Mouse (Mus musculus) telencephalon, adult 2 months (tissue): Measurements from ENCODE around the gene Glud1.
"Not testable (repeated sequence)": the region's sequence is repeated elsewhere in the genome, so short reads cannot be mapped to it uniquely, and the experiment has no call there.

Experiments used
- DNase-seq: peaks from one replicate; pipeline ENCODE4 v3.0.0-alpha.2; 2011; ENCODE audit warnings: low read depth, low spot score

Glud1 gene

DNA sequence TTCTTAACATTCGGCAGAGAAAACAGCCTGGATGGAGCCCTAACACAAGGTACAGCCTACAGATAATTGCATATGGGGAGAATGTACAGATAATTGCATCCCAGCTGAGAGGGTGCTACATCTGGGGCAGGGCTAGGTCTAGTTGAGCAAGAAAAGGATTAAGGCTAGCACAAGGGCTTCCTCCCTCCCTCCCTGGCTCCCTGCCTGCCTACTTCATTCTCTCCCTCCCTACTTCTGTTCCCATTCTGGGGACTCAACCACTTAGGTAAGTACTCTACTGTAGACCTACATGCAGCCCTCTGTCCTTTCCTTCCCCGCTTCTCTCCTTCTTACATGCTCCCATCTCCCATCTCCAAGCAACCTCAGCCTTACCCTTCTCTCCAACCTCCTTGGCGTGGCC lies 42.8 kb downstream of the Glud1 start:
- DNase-seq = no peak

GRCm38 (mm10) chr14:34354456-34354855 lies 43.9 kb downstream of the Glud1 start:
- no peak for DNase-seq

- DNase-seq = no peak
Observed at GRCm38 (mm10) chr14:34355301-34355700, 44.8 kb downstream of the Glud1 start, which contains the start of gene Fam25c. Gene Fam25c (minus strand): TSS chr14:34355433.

DNA sequence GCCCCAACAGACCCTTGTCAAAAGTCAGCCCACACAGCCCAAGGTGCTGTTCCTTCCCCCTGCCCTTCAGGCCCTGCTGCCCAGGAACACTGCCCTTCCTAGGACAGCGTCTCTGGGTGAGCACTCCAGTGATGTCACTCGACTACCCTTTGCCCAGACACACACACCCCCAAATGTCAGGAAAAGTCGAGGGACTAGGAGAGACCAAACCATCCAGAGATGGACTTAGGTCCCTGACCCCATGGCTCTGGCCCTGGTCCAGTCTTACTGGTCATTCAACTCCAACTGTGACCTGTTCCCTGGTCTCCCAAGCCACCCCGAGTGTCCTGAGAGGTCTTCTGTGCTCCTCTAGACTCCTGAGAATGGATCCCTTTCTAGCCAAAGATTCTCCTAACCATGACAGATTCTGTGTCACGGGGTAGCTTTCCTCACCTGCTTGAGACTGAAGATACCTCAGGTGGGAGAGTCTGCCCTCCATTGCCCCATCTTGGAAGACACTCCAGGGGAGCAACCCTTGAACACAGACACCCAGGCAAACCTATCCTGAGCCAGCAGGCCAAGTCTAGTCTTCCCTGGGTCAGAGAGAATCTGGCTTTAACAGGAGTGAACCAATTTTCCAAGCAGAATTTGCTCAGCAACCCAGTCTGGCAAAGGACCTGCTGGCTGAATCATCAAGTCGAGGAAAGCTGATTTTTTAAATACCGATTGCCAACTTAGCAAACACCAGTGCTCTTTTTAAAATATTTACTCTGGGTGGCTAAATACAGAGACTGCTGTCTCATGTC lies 47.3 kb downstream of the Glud1 start:
- peak; percentile 16 for DNase-seq

GRCm38 (mm10) chr14:34359676-34360244 lies 49.2 kb downstream of the Glud1 start:
- DNase-seq = no peak

DNA sequence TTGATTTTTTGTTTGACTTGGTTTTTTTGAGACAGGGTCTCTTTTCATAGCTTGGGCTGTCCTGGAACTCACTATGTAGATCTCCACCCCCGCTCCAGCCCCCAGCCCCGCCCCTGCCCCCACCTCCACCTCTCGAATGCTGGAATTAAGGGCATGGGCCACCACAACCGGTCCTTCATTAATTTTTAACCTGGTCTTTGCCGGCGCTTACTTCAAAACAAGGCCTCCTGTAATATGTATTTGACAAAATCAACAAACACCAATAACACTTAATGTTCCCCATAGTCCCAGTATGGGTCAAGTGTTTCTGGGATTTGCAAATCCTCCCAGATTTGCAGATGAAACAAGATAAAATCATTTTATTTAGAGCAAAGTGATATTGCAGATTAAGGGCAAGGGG lies 49.7 kb downstream of the Glud1 start:
- no peak for DNase-seq

- DNase-seq = no peak
Observed at GRCm38 (mm10) chr14:34362135-34362534, 51.6 kb downstream of the Glud1 start.

DNA sequence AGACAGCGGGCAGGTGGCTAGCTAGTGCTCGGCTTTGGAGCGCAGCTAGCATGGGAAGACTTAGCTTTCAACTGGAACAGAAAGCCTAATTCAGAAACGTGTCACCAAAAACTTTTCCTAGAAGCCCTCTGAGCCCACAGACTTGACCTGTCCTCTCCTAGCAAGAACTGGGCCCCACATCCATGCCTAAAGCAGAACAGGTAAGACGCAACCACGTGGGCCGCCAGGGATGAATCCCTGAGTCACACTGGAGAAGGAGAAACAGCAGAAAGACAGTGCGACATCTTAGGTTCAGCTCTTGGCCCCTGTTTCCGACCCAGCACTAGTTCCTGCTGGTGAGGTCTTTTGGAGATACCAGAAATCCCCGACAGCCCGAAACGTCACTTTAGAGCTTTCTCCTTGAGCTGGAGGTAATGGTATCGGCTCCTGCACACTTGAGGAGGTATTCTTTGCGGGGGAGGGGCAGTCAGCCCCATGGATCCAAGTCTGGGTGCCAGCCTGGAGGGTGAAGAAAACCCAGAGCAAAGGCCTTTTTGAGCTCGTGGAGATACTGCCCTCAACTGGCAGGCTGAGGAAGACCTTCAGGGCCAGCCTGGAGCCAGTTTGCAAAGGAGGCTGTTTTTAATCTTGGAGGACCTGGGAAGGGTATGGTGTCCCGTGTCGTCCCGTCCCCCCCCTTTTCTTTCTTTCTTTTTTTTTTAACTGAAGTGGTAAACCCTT lies 52.4 kb downstream of the Glud1 start:
- DNase-seq = peak; percentile 38

DNA sequence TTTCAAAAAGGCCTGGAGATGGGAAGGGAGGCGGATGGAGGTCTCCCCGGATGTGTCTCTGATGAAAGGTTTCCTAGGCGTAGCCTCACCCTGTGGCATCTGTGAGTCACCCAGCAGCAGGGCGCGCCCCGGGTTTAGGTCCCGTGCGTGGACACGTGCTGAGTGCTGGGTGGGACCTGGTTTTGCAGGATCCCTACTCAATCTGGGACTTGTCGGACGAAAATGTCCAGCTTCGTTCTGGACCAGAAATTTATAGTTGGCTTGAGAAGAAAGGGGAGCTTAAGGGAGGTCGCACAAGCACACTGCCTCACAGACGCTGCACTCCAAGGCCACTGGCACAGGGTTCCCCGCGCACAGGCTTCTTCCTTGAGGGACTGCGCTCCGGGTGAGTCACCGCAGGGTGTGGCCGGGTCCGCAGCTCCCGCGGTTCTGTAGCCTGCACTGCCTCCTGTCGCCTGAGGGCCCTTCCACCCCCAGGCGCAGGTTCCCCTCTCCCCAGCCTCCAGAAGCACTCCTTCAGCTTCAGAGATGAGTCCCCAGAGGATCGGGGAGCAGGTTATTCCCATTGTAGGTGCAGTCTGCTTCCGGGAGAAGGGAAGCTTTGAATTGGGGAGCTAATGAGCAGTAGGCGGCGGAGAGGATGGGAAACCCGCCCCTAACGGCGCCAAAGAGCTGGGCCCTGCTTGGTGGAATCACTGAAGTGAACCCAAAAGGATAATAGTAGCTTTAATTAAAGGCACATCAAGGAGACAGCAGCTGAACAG lies 53.1 kb downstream of the Glud1 start:
- peak; percentile 34 for DNase-seq

DNA sequence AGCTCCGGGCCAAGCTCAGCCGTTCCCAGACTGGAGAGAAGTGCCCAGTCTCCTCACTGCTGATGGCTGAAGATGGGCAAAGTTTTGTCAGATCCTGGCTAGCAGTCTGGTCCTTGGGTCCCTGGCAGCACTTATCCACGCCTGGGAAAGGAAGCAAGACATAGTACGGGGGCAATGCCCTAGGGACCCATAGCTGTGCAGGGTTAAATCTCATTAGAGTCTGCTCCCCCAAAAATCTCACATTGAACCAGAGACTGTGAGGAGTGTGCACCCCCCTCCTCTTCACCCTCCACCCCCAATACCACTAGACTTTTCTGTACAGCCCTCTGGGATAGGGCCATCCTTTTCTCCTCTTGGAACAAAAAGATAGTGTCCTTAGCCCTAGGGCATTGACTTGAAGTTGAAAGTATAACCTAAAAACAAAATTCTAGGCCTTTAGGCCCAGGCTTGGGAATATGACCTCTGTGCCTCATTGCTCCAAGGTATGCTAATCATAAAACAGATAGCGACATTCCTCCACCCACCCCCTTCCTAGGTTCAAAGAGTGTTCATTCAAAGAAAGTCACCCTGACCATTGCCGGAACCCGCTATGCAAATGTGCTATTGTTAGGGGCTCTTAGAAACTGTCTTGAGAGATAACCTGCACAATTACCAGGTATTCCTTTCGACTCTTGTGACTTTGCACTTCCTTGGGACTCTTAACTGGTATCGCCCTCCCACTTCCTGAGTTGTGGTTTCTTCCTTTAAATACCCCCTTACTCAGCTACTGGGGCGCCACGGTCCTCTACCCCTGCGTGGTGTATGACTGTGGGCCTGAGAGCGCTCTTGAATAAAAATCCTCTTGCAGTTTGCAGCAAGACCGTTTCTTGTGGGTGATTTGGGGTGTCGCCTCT lies 54.0 kb downstream of the Glud1 start:
- DNase-seq = not testable (repeated sequence)

DNA sequence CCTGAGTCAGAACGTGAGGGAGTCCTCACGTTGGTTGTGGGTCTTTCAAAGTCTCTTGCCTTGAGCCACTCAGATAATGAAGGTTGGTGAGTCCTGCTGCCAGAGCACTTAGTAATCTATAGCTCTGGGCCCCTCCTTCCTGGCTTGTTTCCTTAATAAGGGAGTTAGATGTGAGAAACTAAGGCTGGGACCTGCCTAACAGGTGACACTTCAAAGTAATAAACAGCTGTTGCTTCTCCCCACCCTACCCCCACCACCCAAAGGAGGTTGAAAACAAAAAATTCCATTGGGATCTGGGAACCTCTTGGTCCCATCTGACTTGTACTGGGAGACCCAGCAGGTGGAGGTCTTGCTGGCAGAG lies 54.6 kb downstream of the Glud1 start:
- no peak for DNase-seq

DNA sequence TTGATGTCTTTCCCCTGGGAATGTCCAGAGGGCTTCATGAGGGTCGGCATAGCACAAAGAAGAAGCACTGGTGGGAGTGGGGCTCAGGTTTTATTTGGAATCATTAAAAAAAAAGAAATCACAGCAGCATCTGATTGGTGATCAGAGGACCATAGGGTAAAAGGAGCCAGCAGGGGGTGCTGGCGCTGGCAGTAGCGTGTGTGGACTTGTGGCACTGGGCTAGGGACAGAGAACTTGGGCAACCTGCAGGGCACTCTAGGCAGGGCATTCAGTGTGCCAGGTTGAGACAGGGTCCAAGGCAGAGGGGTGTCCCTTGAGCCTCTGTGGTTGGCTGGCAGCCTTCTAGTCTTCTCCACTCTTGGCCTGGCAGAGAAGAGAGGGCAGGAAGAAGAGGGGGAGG lies 59.7 kb downstream of the Glud1 start:
- DNase-seq = no peak

DNA sequence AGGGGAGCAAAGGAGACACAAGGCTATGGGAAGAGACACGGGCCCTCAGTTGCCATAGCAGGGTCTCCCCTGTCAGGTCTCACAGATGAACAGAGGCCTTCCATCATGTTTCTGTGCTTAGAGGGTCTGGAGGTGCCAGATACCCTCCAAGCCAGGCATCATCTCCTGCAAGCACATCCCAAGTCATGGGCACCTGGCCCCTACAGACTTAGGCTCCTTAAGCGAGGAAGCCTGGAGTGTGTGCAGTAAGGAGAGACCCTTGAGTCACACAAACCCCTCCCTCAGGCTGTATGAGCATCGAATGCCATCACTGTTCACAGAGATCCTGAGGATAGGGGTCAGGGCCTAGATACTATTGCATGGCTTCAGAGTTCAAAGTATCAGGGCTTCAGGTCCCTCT lies 60.4 kb downstream of the Glud1 start:
- DNase-seq = no peak

DNA sequence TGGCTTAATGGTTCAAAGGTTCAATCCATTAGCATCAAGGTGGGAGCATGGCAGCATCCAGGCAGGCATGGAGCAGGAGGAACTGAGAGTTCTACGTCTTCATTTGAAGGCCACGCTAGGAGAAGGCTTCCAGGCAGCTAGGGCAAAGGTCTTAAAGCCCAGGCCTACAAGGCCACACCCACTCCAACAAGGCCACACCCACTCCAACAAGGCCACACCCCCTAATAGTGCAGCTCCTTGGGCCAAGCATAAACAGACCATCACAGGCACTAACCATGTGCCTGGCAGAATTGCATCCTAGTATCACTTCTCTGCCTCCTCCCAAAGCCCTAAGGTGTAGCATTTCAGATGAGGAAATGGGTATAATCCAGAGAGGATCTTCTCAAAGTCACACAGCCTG lies 61.2 kb downstream of the Glud1 start:
- DNase-seq = no peak

DNA sequence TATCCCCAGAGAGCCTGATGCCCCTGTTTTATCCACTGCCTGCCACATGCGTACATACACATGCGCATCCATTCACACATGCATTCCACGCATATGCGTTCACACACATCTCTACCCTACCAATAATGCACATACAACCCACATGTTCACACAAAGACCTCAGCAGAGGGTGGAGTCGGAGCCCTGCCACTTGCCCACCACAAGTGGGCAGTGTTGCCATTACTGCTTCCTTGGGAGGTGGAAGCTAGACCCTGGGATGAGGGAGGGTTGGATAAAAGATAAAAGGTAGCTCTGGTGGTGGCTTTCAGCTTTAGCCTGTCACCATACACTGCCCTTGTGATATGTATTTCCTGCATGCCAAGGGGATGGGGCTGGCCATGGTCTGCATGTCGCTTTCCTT lies 62.1 kb downstream of the Glud1 start:
- DNase-seq = no peak

DNA sequence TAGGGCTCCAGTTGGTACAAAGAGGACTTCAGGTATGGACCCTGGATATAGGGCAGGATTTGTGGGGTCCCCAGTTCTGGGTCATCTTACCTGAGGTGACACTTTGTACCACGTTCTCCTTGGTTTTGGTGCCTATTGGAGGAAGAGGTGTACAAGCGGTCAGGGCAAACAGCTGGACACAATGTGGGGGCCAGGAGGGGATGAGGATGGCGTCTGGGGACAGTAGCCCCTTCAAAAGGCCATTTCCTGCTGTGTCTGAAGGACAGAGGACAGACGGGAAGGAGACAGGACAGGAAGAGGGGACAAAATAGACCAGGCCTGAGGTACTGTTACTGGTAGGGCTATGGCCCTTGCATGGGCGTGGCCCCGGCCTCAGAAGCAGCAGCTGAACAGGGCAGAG lies 63.1 kb downstream of the Glud1 start:
- DNase-seq = no peak

DNA sequence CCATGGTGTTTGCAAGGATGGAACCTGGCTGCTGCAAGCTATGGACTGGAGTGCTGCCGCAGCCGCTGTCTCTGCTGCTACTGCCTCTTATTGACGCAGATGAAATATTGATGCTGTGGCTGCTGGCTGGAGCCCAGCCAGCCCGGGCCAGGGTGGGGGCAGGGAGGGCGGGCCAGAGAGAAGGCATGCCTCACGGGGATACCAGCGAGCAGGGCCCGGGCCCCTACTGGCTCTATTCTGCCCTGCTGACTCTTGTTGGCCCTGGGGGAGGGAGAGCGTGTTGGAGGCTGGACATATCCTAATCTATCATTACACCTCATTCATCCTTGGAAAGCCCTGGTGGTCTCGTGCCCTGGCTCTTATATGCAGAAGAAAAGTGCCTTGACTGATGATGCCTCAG lies 64.0 kb downstream of the Glud1 start, which contains the start of gene Sncg:
TSS of gene Sncg (minus strand) at position 213 of the 400 bp plus-strand sequence.
- DNase-seq = no peak

DNA sequence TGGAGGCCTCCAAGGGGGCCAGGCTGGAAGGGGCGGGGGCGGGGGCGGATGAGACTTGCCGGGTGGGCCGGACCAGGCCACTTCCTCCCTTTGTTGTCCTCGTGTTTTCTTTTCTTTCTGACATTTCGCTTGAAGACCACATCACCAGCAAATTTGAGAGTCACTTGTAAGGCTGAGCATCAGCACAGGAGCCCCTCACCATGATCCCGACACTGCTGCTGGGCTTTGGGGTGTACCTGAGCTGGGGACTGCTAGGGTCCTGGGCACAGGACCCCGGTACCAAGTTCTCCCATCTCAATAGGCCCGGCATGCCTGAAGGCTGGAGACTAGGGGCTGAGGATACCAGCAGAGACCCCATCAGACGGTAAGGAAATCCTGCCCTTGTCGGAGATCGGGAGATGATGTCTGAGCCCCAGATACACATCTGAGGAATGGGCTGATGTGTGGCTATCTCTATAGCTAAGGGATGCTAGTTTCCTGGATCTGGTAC lies 64.9 kb downstream of the Glud1 start, which contains the start of gene Mmrn2:
TSS of gene Mmrn2 (plus strand) at position 51 of the 490 bp plus-strand sequence.
- no peak for DNase-seq

- DNase-seq = no peak
Observed at GRCm38 (mm10) chr14:34375941-34376340, 65.4 kb downstream of the Glud1 start.

GRCm38 (mm10) chr14:34377121-34377520 lies 66.6 kb downstream of the Glud1 start:
- no peak for DNase-seq
